Mouse (Mus musculus) neural tube, embryonic 15.5 days (tissue): Measurements from ENCODE around the gene Chfr. TPM values are rescaled to one million over a fixed set of nuclear protein-coding genes. Genes with fewer than 3 reads are reported as not detected.

Source experiments
- ATAC-seq: fragments of 200-750 bp; cut with Nextera tagmentation; 2 replicates; pipeline ENCODE4 v1.8.0; 2017; ENCODE audit warnings: mild to moderate bottlenecking, moderate TSS enrichment, moderate library complexity; ENCODE audit not compliant: low FRiP score
- H3K27ac ChIP-seq: fragments of 300-500 bp; sonication (generic); replicated peaks from 2 replicates; pipeline ENCODE4 v1.5.1; 2015; ENCODE audit warnings: mild to moderate bottlenecking, inconsistent platforms
- H3K27me3 ChIP-seq: fragments of 300-500 bp; sonication (generic); replicated peaks from 2 replicates; pipeline ENCODE4 v1.6.1; 2015; ENCODE audit warnings: inconsistent platforms
- H3K36me3 ChIP-seq: fragments of 300-500 bp; sonication (generic); 2 replicates; pipeline ENCODE4 v1.6.1; 2015; ENCODE audit warnings: inconsistent platforms
- H3K4me1 ChIP-seq: fragments of 300-500 bp; sonication (generic); 2 replicates; pipeline ENCODE4 v1.6.1; 2015; ENCODE audit warnings: inconsistent platforms
- H3K4me2 ChIP-seq: fragments of 300-500 bp; sonication (generic); 2 replicates; pipeline ENCODE4 v1.6.1; 2015; ENCODE audit warnings: inconsistent platforms, mild to moderate bottlenecking, moderate library complexity
- H3K4me3 ChIP-seq: fragments of 300-500 bp; sonication (generic); replicated peaks from 2 replicates; pipeline ENCODE4 v1.5.1; 2015; ENCODE audit warnings: mild to moderate bottlenecking, inconsistent platforms
- H3K9ac ChIP-seq: fragments of 300-500 bp; sonication (generic); replicated peaks from 2 replicates; pipeline ENCODE4 v1.6.1; 2015; ENCODE audit warnings: mild to moderate bottlenecking, inconsistent platforms
- H3K9me3 ChIP-seq: fragments of 300-500 bp; sonication (generic); replicated peaks from 2 replicates; pipeline ENCODE4 v1.6.1; 2016; ENCODE audit warnings: inconsistent platforms
- WGBS: fragments of 180-500 bp; shearing (Covaris S2); methylation state at CpG from one replicate; pipeline ENCODE4 v1.1.7; 2015; ENCODE audit warnings: mixed read lengths; 5-methylcytosine and 5-hydroxymethylcytosine counted together
- polyA plus RNA-seq: library from polyadenylated mRNA; unstranded; fragments of >200 nt; fragmentation: Nextera tagmentation; extraction: Ambion mirVana; gene quantifications from 2 replicates; pipeline ENCODE4 v1.2.1, GENCODE M21; 2015

Chfr gene
- polyA plus RNA-seq, 1 experiment from 2014 or later = 77.4 TPM

DNA sequence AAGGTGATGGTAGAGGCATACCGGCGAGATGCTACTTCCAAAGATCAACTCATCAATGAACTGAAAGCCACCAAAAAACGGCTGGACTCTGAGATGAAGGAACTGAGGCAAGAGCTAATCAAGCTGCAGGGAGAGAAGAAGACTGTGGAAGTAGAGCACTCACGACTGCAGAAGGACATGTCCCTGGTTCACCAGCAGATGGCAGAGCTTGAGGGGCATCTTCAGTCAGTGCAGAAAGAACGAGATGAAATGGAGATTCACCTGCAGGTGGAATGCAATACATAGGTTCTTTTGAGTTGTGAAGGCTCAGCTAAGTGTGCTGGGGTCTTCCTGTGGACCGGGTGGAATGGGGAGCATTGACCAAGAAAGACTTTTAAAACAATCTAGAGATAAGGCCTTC, 69.1 kb downstream of the Chfr start:
- Histone ChIP-seq H3K9ac (no peak overlapping the region), H3K9me3 (no peaks in the 10 kb centered on the region), H3K4me3 (no peak overlapping the region), H3K4me2 (no peak overlapping the region), H3K27ac (no peak overlapping the region), H3K4me1 (no peaks in the 10 kb centered on the region), H3K36me3 (peaks cover 92% of the 10 kb centered on the region), H3K27me3 (no peaks in the 10 kb centered on the region)
- no peak for ATAC-seq
- 84% methylated on average over 6 of the region's 6 CpGs for WGBS

DNA sequence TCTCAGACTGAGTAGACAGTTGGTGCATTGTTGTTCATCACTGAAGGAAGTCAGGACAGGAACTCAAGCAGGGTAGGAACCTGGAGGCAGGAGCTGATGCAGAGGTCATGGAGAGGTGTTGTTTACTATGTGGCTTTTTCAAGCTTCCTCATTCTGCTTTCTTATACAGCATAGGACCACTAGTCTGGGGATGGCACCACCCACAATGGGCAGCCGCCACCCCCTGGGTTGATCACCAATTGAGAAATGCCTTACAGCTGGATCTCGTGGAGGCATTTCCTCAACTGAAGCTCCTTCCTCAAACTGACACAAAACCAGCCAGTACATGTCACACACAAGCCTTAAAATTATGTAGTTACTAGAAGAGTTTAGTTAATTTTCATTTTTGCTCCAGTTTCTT, 75.7 kb downstream of the Chfr start:
- Histone ChIP-seq H3K27me3 (no peaks in the 10 kb centered on the region), H3K4me3 (no peak overlapping the region), H3K4me2 (no peak overlapping the region), H3K4me1 (no peaks in the 10 kb centered on the region), H3K9ac (no peak overlapping the region), H3K9me3 (no peaks in the 10 kb centered on the region), H3K27ac (no peak overlapping the region), H3K36me3 (peaks cover 95% of the 10 kb centered on the region)
- ATAC-seq = no peak
- WGBS = 93% methylated on average over 2 of the region's 2 CpGs

DNA sequence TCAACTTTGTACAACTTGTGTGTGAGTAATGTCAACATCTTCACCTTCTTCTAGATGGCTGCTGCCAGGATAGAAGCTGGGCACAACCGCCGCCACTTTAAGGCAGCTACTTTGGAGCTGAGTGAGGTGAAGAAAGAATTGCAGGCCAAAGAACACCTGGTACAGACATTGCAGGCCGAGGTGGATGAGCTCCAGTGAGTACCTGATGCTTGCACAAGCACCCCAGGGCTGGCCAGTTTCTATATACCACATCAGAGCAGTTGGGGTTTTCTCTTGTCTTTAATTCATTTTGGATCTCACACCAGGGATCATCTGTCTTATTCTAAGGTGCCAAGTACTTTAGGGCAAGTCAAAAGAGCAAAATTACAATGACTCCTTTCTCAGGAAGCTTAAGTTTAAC, 81.1 kb downstream of the Chfr start:
- H3K27me3 ChIP-seq = no peaks in the 10 kb centered on the region
- no peaks in the 10 kb centered on the region for H3K9me3 ChIP-seq
- no peak overlapping the region for H3K4me2 ChIP-seq
- no peaks in the 10 kb centered on the region for H3K4me1 ChIP-seq
- peaks cover 93% of the 10 kb centered on the region for H3K36me3 ChIP-seq
- no peak for ATAC-seq
- H3K27ac ChIP-seq = no peak overlapping the region
- no peak overlapping the region for H3K4me3 ChIP-seq
- no peak overlapping the region for H3K9ac ChIP-seq
- 98% methylated on average over 3 of the region's 3 CpGs for WGBS

DNA sequence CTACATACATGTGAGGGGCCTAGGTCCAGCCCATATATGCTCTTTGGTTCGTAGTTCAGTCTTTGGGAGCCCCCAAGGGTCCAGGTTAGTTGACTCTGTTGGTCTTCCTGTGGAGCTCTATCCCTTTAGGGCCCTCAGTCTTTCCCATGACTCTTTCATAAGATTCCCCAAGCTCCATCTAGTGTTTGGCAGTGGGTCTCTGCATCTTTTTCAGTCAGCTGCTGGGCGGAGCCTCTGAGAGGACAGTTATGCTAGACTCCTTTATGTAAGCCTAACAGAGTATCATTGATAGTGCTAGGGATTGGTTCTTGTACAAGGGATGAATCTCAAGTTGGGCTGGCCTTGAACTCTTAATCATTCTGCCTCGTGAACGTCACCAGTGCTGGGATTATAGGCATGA, 84.7 kb downstream of the Chfr start:
- H3K4me1 ChIP-seq = no peaks in the 10 kb centered on the region
- ATAC-seq = no peak
- H3K4me3 ChIP-seq = no peak overlapping the region
- peaks cover 81% of the 10 kb centered on the region for H3K36me3 ChIP-seq
- no peaks in the 10 kb centered on the region for H3K9me3 ChIP-seq
- H3K9ac ChIP-seq = no peak overlapping the region
- no peak overlapping the region for H3K4me2 ChIP-seq
- 90% methylated on average over 4 of the region's 4 CpGs for WGBS
- no peaks in the 10 kb centered on the region for H3K27me3 ChIP-seq
- H3K27ac ChIP-seq = no peak overlapping the region

Other genes starting within 250 kb of the Chfr start
- 0.56 and 0.68 TPM in 2 replicates for gene Gm15446, start 212.4 kb upstream of the Chfr start, polyA plus RNA-seq
- 22.4 and 26.0 TPM in 2 replicates for gene Zfp932, start 139.3 kb upstream of the Chfr start, polyA plus RNA-seq
- 3.2 and 4.6 TPM in 2 replicates for gene Gm17655, start 63.3 kb upstream of the Chfr start, polyA plus RNA-seq
- gene Gm35315, start 41.4 kb upstream of the Chfr start, polyA plus RNA-seq = 0.44 and 0.92 TPM in 2 replicates
- 6.4 and 7.5 TPM in 2 replicates for gene Plcxd1, start 35.9 kb upstream of the Chfr start, polyA plus RNA-seq
- gene Gtpbp6, start 27.6 kb upstream of the Chfr start, polyA plus RNA-seq = 59.2 and 68.3 TPM in 2 replicates
- 13.0 and 13.6 TPM in 2 replicates for gene Zfp605, start 25.8 kb upstream of the Chfr start, polyA plus RNA-seq
- 20.1 and 23.6 TPM in 2 replicates for gene Golga3, start 40.9 kb downstream of the Chfr start, polyA plus RNA-seq
- 19.3 and 23.7 TPM in 2 replicates for gene Ankle2, start 95.2 kb downstream of the Chfr start, polyA plus RNA-seq
- gene Pgam5, start 134.1 kb downstream of the Chfr start, polyA plus RNA-seq = 95.5 and 99.0 TPM in 2 replicates
- 11.7 and 14.6 TPM in 2 replicates for gene Pxmp2, start 150.3 kb downstream of the Chfr start, polyA plus RNA-seq
- gene Pole, start 150.5 kb downstream of the Chfr start, polyA plus RNA-seq = 6.1 and 10.9 TPM in 2 replicates
- gene P2rx2, start 207.4 kb downstream of the Chfr start, polyA plus RNA-seq = 9.8 and 11.3 TPM in 2 replicates
- gene Lrcol1, start 208.9 kb downstream of the Chfr start, polyA plus RNA-seq = not detected in 2 replicates